Comparison of ENCODE assay signal across 18 mouse cellular contexts in genomic region chr6:106975439-106975838, GRCm38 (mm10).
"Had no signal": no experiment of that assay in that cellular context is flagged by ENCODE, and none has a peak within 500 bp of the region (broad histone marks: within the 10 kb centered on the region; RNA-seq: fewer than 3 reads in every experiment).

No protein-coding gene starts in this region.

- DNase-seq: kidney, adult 18-20 months; kidney, postnatal 25 days; layer of hippocampus, adult 9-11 months; lung, adult 18-20 months; lung, postnatal 10 days; lung, postnatal 36 days; right cerebral cortex, postnatal 25 days; thymus, postnatal 25 days had no signal

- H3K36me3 ChIP-seq: lung, embryonic 15.5 days; midbrain, embryonic 12.5 days; midbrain, embryonic 15.5 days; neural tube, embryonic 12.5 days; neural tube, embryonic 15.5 days; stomach, embryonic 15.5 days had no signal

- H3K9ac ChIP-seq: lung, embryonic 15.5 days; midbrain, embryonic 12.5 days; midbrain, embryonic 15.5 days; neural tube, embryonic 12.5 days; neural tube, embryonic 15.5 days; stomach, embryonic 15.5 days had no signal

- ATAC-seq: inflammation-experienced regulatory T-cells, adult 6 months; intestine, embryonic 16.5 days; midbrain, embryonic 15.5 days had no signal

- H3K9me3 ChIP-seq: lung, embryonic 15.5 days; midbrain, embryonic 12.5 days; midbrain, embryonic 15.5 days; neural tube, embryonic 12.5 days; neural tube, embryonic 15.5 days; stomach, embryonic 15.5 days had no signal

- H3K27ac ChIP-seq: kidney, postnatal 0 days; layer of hippocampus, adult 2 months; lung, embryonic 15.5 days; midbrain, embryonic 12.5 days; midbrain, embryonic 15.5 days; neural tube, embryonic 12.5 days; neural tube, embryonic 15.5 days; stomach, embryonic 15.5 days had no signal

- H3K4me2 ChIP-seq: lung, embryonic 15.5 days; midbrain, embryonic 12.5 days; midbrain, embryonic 15.5 days; neural tube, embryonic 12.5 days; neural tube, embryonic 15.5 days; stomach, embryonic 15.5 days had no signal

- H3K4me1 ChIP-seq: lung, embryonic 15.5 days; neural tube, embryonic 12.5 days; stomach, embryonic 15.5 days had no signal

- H3K27me3 ChIP-seq: lung, embryonic 15.5 days; midbrain, embryonic 12.5 days; midbrain, embryonic 15.5 days; neural tube, embryonic 12.5 days; neural tube, embryonic 15.5 days; stomach, embryonic 15.5 days had no signal

- H3K4me3 ChIP-seq: layer of hippocampus, adult 2 months; lung, embryonic 15.5 days; midbrain, embryonic 12.5 days; midbrain, embryonic 15.5 days; neural tube, embryonic 12.5 days; neural tube, embryonic 15.5 days; stomach, embryonic 15.5 days had no signal
